Mouse (Mus musculus) heart, embryonic 15.5 days (tissue): ENCODE measurements around the gene Lrrfip2. TPM values are rescaled to one million over a fixed set of nuclear protein-coding genes. Genes with fewer than 3 reads are reported as not detected.

ENCODE experiments used
- ATAC-seq: fragments of 200-750 bp; cut with Nextera tagmentation; replicated peaks from 2 replicates; pipeline ENCODE4 v1.8.0; 2017; ENCODE audit warnings: low read depth, moderate TSS enrichment; ENCODE audit not compliant: insufficient number of reproducible peaks, insufficient read depth, low FRiP score
- H3K27ac ChIP-seq: fragments of 300-500 bp; sonication (generic); 2 replicates; pipeline ENCODE4 v1.5.1; 2015; ENCODE audit warnings: mild to moderate bottlenecking, inconsistent platforms
- H3K27me3 ChIP-seq: fragments of 300-500 bp; sonication (generic); 2 replicates; pipeline ENCODE4 v1.6.1; 2015; ENCODE audit warnings: inconsistent platforms
- H3K36me3 ChIP-seq: fragments of 300-500 bp; sonication (generic); 2 replicates; pipeline ENCODE4 v1.6.1; 2015; ENCODE audit warnings: mild to moderate bottlenecking, inconsistent platforms
- H3K4me1 ChIP-seq: fragments of 300-500 bp; sonication (generic); replicated peaks from 2 replicates; pipeline ENCODE4 v1.6.1; 2015; ENCODE audit warnings: inconsistent platforms
- H3K4me2 ChIP-seq: fragments of 300-500 bp; sonication (generic); 2 replicates; pipeline ENCODE4 v1.6.1; 2015; ENCODE audit warnings: inconsistent platforms, mild to moderate bottlenecking, moderate library complexity
- H3K4me3 ChIP-seq: fragments of 300-500 bp; sonication (generic); 2 replicates; pipeline ENCODE4 v1.5.1; 2015; ENCODE audit warnings: mild to moderate bottlenecking, inconsistent platforms
- H3K9ac ChIP-seq: fragments of 300-500 bp; sonication (generic); 2 replicates; pipeline ENCODE4 v1.6.1; 2015; ENCODE audit warnings: mild to moderate bottlenecking, inconsistent platforms
- H3K9me3 ChIP-seq: fragments of 300-500 bp; sonication (generic); replicated peaks from 2 replicates; pipeline ENCODE4 v1.6.1; 2016; ENCODE audit warnings: inconsistent platforms
- WGBS: fragments of 180-500 bp; shearing (Covaris S2); methylation state at CpG from one replicate; pipeline ENCODE4 v1.1.7; 2015; ENCODE audit warnings: mixed read lengths; 5-methylcytosine and 5-hydroxymethylcytosine counted together
- polyA plus RNA-seq: library from polyadenylated mRNA; unstranded; fragments of >200 nt; fragmentation: Nextera tagmentation; extraction: Ambion mirVana; gene quantifications from 2 replicates; pipeline ENCODE4 v1.2.1, GENCODE M21; 2015

The Lrrfip2 gene
- polyA plus RNA-seq, 1 experiment from 2014 or later = 64.9 TPM

- H3K9me3 ChIP-seq = no peaks in the 10 kb centered on the region
- peaks cover 10% of the 10 kb centered on the region for H3K4me1 ChIP-seq
- H3K9ac ChIP-seq = no peak overlapping the region
- H3K36me3 ChIP-seq = peaks cover 5% of the 10 kb centered on the region; the same call in 1 of the 2 replicates
- no peaks in the 10 kb centered on the region for H3K27me3 ChIP-seq
- H3K4me3 ChIP-seq = no peak overlapping the region
- WGBS = 79% methylated on average over 14 of the region's 14 CpGs
- ATAC-seq = no peak
- no peak overlapping the region for H3K4me2 ChIP-seq
- H3K27ac ChIP-seq = no peak overlapping the region
Observed at GRCm38 (mm10) chr9:111161213-111161612, 43.8 kb downstream of the Lrrfip2 start.

GRCm38 (mm10) chr9:111166612-111167011 is 49.2 kb downstream of the Lrrfip2 start:
- Histone ChIP-seq H3K4me1 (peaks cover 12% of the 10 kb centered on the region), H3K9ac (no peak overlapping the region), H3K27me3 (no peaks in the 10 kb centered on the region), H3K27ac (peak overlapping the region; percentile 42), H3K4me3 (no peak overlapping the region), H3K4me2 (no peak overlapping the region), H3K9me3 (no peaks in the 10 kb centered on the region), H3K36me3 (peaks cover 5% of the 10 kb centered on the region; the same call in 1 of the 2 replicates)
- WGBS = 37% methylated on average over 4 of the region's 4 CpGs
- ATAC-seq = no peak

GRCm38 (mm10) chr9:111170430-111170829 is 53.0 kb downstream of the Lrrfip2 start:
- Histone ChIP-seq H3K27ac (no peak overlapping the region), H3K9ac (no peak overlapping the region), H3K27me3 (no peaks in the 10 kb centered on the region), H3K36me3 (0 out of 2 replicates have a peak, but pooled peaks cover 7% of the 10 kb centered on the region), H3K4me1 (peaks cover 14% of the 10 kb centered on the region), H3K9me3 (no peaks in the 10 kb centered on the region), H3K4me3 (no peak overlapping the region), H3K4me2 (no peak overlapping the region)
- ATAC-seq = no peak
- WGBS = 40% methylated on average over 3 of the region's 3 CpGs

GRCm38 (mm10) chr9:111174071-111174470 is 56.7 kb downstream of the Lrrfip2 start:
- H3K9me3 ChIP-seq = no peaks in the 10 kb centered on the region
- 0 out of 2 replicates have a peak, but pooled peaks cover 5% of the 10 kb centered on the region for H3K4me1 ChIP-seq
- no peak for ATAC-seq
- no peak overlapping the region for H3K27ac ChIP-seq
- H3K27me3 ChIP-seq = no peaks in the 10 kb centered on the region
- H3K9ac ChIP-seq = no peak overlapping the region
- WGBS = 56% methylated on average over 5 of the region's 5 CpGs
- no peak overlapping the region for H3K4me3 ChIP-seq
- H3K36me3 ChIP-seq = peaks cover 10% of the 10 kb centered on the region; the same call in 1 of the 2 replicates
- no peak overlapping the region for H3K4me2 ChIP-seq

- no peak for ATAC-seq
- 78% methylated on average over 5 of the region's 5 CpGs for WGBS
- H3K27ac ChIP-seq = no peak overlapping the region
Observed at GRCm38 (mm10) chr9:111178971-111179370, 61.6 kb downstream of the Lrrfip2 start.

GRCm38 (mm10) chr9:111182176-111182575 is 64.8 kb downstream of the Lrrfip2 start:
- Histone ChIP-seq H3K9me3 (no peaks in the 10 kb centered on the region), H3K36me3 (peaks cover 6% of the 10 kb centered on the region; the same call in 1 of the 2 replicates), H3K4me1 (peaks cover 13% of the 10 kb centered on the region; the same call in 1 of the 2 replicates), H3K4me2 (no peak overlapping the region), H3K4me3 (no peak overlapping the region), H3K9ac (no peak overlapping the region), H3K27me3 (no peaks in the 10 kb centered on the region), H3K27ac (no peak overlapping the region)
- WGBS = 59% methylated on average over 3 of the region's 3 CpGs
- ATAC-seq = no peak

More at GRCm38 (mm10) chr9:111178971-111179370, 61.6 kb downstream of the Lrrfip2 start:
- Histone ChIP-seq H3K4me3 (no peak overlapping the region), H3K36me3 (peaks cover 13% of the 10 kb centered on the region; the same call in 1 of the 2 replicates), H3K4me2 (no peak overlapping the region), H3K9me3 (no peaks in the 10 kb centered on the region), H3K4me1 (peaks cover 11% of the 10 kb centered on the region; the same call in 1 of the 2 replicates), H3K27me3 (no peaks in the 10 kb centered on the region), H3K9ac (no peak overlapping the region)

GRCm38 (mm10) chr9:111184929-111185328 is 67.5 kb downstream of the Lrrfip2 start:
- H3K4me2 ChIP-seq = no peak overlapping the region
- H3K9me3 ChIP-seq = no peaks in the 10 kb centered on the region
- H3K36me3 ChIP-seq = peaks cover 15% of the 10 kb centered on the region; the same call in 1 of the 2 replicates
- H3K9ac ChIP-seq = no peak overlapping the region
- H3K27me3 ChIP-seq = no peaks in the 10 kb centered on the region
- H3K4me1 ChIP-seq = peaks cover 13% of the 10 kb centered on the region; the same call in 1 of the 2 replicates
- no peak overlapping the region for H3K27ac ChIP-seq
- ATAC-seq = no peak
- 83% methylated on average over 4 of the region's 4 CpGs for WGBS
- H3K4me3 ChIP-seq = no peak overlapping the region

- H3K4me1 ChIP-seq = peaks cover 13% of the 10 kb centered on the region; the same call in 1 of the 2 replicates
- no peaks in the 10 kb centered on the region for H3K27me3 ChIP-seq
- no peak for ATAC-seq
- H3K27ac ChIP-seq = no peak overlapping the region
- no peak overlapping the region for H3K4me3 ChIP-seq
- no peak overlapping the region for H3K9ac ChIP-seq
- peaks cover 27% of the 10 kb centered on the region for H3K36me3 ChIP-seq
- 84% methylated on average over 6 of the region's 6 CpGs for WGBS
- no peak overlapping the region for H3K4me2 ChIP-seq
- H3K9me3 ChIP-seq = no peaks in the 10 kb centered on the region
Observed at GRCm38 (mm10) chr9:111186861-111187260, 69.5 kb downstream of the Lrrfip2 start.

- no peak overlapping the region for H3K4me2 ChIP-seq
- peaks cover 3% of the 10 kb centered on the region; the same call in 1 of the 2 replicates for H3K4me1 ChIP-seq
- 62% methylated on average over 7 of the region's 7 CpGs for whole genome bisulfite sequencing
- no peak for ATAC-seq
- no peaks in the 10 kb centered on the region for H3K9me3 ChIP-seq
- no peak overlapping the region for H3K27ac ChIP-seq
- no peaks in the 10 kb centered on the region for H3K27me3 ChIP-seq
- no peak overlapping the region for H3K4me3 ChIP-seq
- peaks cover 36% of the 10 kb centered on the region for H3K36me3 ChIP-seq
- H3K9ac ChIP-seq = no peak overlapping the region
Observed at GRCm38 (mm10) chr9:111188731-111189130, 71.3 kb downstream of the Lrrfip2 start.

- no peaks in the 10 kb centered on the region for H3K4me1 ChIP-seq
- 90% methylated on average over 2 of the region's 2 CpGs for WGBS
- H3K27me3 ChIP-seq = no peaks in the 10 kb centered on the region
- no peaks in the 10 kb centered on the region for H3K9me3 ChIP-seq
- no peak for ATAC-seq
- H3K4me2 ChIP-seq = no peak overlapping the region
- H3K27ac ChIP-seq = no peak overlapping the region
- no peak overlapping the region for H3K9ac ChIP-seq
- no peak overlapping the region for H3K4me3 ChIP-seq
- peaks cover 39% of the 10 kb centered on the region for H3K36me3 ChIP-seq
Observed at GRCm38 (mm10) chr9:111193211-111193610, 75.8 kb downstream of the Lrrfip2 start.

GRCm38 (mm10) chr9:111197116-111197515 is 79.7 kb downstream of the Lrrfip2 start:
- no peaks in the 10 kb centered on the region for H3K27me3 ChIP-seq
- ATAC-seq = no peak

GRCm38 (mm10) chr9:111197712-111198111 is 80.3 kb downstream of the Lrrfip2 start:
- H3K27me3 ChIP-seq = no peaks in the 10 kb centered on the region
- no peaks in the 10 kb centered on the region for H3K4me1 ChIP-seq
- ATAC-seq = no peak
- no peak overlapping the region for H3K27ac ChIP-seq
- no peak overlapping the region for H3K4me3 ChIP-seq
- H3K9ac ChIP-seq = no peak overlapping the region
- H3K4me2 ChIP-seq = no peak overlapping the region
- 87% methylated on average over 4 of the region's 4 CpGs for WGBS
- H3K9me3 ChIP-seq = no peaks in the 10 kb centered on the region
- peaks cover 25% of the 10 kb centered on the region; the same call in 1 of the 2 replicates for H3K36me3 ChIP-seq

More at GRCm38 (mm10) chr9:111197116-111197515, 79.7 kb downstream of the Lrrfip2 start:
- peaks cover 23% of the 10 kb centered on the region; the same call in 1 of the 2 replicates for H3K36me3 ChIP-seq
- WGBS = 87% methylated on average over 3 of the region's 3 CpGs
- H3K9me3 ChIP-seq = no peaks in the 10 kb centered on the region
- H3K27ac ChIP-seq = no peak overlapping the region
- no peak overlapping the region for H3K4me3 ChIP-seq
- H3K9ac ChIP-seq = no peak overlapping the region
- no peak overlapping the region for H3K4me2 ChIP-seq
- H3K4me1 ChIP-seq = no peaks in the 10 kb centered on the region
